Mouse (Mus musculus): ENCODE measurements around the gene Ptprt. TPM values are rescaled to one million over a fixed set of nuclear protein-coding genes. Genes with fewer than 3 reads are reported as not detected.
"Not testable (repeated sequence)": the region's sequence is repeated elsewhere in the genome, so short reads cannot be mapped to it uniquely, and the experiment has no call there.

Gene Ptprt
- polyA plus RNA-seq, 1 experiment = not detected

DNA sequence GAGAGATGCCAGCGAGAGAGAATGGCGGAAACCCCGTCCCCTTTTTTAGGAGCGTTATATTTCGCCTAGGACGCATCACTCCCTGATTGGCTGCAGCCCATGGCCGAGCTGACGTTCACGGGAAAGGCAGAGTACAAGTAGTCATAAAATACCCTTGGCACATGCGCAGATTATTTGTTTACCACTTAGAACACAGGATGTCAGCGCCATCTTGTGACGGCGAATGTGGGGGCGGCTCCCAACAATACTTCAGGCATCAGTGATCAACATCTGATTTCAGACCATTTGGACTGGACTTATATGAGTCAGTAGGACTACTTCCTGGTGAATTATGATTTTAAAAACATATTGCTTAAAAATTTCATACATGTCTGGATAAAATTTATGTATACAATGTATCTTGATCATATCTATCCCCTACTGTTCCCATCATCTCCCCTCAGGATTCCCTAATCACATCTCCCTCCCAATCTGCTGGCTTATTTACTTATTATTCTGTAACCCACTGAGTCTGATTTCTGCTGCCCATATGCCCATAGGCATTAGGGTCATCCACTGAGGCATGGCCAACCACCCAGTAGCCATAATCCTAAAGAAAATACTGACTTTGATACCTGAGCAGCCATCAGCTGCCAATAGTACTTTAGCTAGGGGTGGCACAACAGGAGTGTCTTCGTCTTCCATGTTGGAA is 1148.9 kb downstream of the Ptprt start:
- H3K4me1 ChIP-seq (ENCODE audit: control insufficient read depth, insufficient read depth, insufficient read length, low read length); H3K4me3 ChIP-seq (ENCODE audit: insufficient read depth, low read depth, low read length): not testable (repeated sequence)
- 0 out of 2 replicates have a peak overlapping the region, but pooled peaks have one; percentile 34 for H3K27ac ChIP-seq (replicated peaks; ENCODE audit: low read depth, low read length)

DNA sequence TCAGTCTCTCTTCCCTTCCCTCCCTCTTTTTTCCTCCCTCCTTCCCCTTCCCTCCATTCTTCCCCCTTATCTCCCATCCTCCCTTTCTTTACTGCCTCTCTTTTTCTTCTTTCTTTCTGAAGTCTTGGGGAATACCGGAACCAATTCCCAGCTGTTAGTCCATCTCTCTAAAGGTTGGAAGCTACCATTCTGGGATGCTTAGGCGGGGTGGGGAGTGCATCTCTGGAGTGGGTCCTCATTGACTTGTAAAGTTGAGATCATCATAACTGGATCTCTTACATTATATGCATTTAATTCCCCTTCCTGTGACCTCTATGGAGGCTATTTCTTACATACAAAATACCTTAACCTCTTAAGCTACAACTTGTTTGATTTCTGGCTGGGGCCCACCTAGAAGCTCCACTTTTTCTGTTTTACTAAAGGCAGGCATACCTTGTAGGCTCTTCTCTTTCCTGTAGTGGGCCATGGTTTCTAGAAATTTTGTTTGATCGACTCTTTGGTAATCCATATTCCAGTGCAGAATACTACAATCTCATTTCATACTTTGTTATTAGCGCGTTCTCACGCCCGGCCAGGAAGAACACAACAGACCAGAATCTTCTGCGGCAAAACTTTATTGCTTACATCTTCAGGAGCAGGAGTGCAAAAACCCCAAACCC is 1149.7 kb downstream of the Ptprt start:
- H3K27ac ChIP-seq (replicated peaks; ENCODE audit: low read depth, low read length) = peak overlapping the region; percentile 72

DNA sequence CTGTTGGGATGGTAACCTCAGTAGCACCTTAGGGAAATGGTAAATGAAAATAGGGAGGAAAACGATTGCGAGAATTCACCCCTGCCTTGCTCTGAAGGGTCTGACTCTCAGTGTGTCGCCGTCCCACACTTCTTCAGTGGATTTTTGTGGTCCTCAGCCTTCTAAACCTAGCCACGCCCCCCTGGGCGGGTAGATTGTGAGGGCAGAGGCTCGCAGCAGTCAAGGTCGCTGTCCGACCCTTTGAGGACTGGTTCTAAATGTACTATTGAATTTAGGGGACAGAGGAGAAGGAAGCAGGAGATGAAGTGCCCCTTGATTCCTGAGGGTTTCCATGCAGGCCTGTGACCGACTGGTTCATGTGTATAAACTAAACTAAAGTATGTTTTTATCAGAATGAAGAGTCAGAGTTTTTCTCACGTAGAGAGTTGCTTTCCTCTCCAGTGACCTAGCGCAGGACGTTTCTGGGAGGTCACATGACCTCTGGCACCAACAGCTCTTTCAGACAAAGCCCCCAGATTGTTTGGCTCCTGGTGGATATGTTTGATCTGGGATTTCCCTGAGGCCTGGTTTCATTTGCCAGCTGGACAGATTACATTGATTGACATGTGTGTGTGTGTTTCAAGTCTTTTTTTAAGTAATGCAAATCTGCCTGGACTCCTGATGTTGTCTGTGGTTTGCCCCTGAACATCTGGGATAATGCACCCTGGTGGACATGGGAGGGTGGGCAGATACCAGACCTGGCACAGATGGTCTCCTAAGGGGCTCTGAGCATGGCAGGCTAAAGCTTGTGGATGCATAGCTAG is 1161.6 kb downstream of the Ptprt start:
- Histone ChIP-seq H3K4me1 (ENCODE audit: control insufficient read depth, insufficient read depth, insufficient read length, low read length) (no peaks in the 10 kb centered on the region), H3K4me3 (ENCODE audit: insufficient read depth, low read depth, low read length) (no peak overlapping the region), H3K27ac (replicated peaks; ENCODE audit: low read depth, low read length) (no peak overlapping the region)

More for the DNA sequence above, 1149.7 kb downstream of the Ptprt start:
- no peaks in the 10 kb centered on the region for H3K4me1 ChIP-seq (ENCODE audit: control insufficient read depth, insufficient read depth, insufficient read length, low read length)
- peak overlapping the region; percentile 69 for H3K4me3 ChIP-seq (ENCODE audit: insufficient read depth, low read depth, low read length)

GRCm38 (mm10) chr2:161498449-161499096 is 1162.4 kb downstream of the Ptprt start:
- H3K4me1 ChIP-seq (ENCODE audit: control insufficient read depth, insufficient read depth, insufficient read length, low read length) = no peaks in the 10 kb centered on the region
- H3K4me3 ChIP-seq (ENCODE audit: insufficient read depth, low read depth, low read length) = no peak overlapping the region
- no peak overlapping the region for H3K27ac ChIP-seq (replicated peaks; ENCODE audit: low read depth, low read length)

DNA sequence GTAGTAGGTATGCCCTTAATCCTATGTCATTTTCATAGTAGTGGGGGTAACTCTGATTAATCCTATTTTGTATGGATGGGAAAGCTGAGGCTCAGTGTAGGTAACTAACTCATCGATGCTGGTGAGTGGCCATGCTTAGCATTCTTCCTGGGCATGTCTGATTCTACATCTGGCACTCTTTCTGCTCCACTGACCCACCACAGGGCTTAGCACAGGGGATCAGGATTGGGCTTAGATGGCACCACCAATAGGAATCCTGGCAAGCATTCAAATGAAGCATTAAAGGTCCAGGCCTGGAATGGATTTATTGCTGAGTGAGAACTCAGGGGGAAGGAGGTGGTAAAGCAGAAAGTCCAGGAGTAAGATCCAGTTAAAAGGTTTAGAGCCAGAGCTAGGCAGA is 1179.2 kb downstream of the Ptprt start:
- Histone ChIP-seq H3K4me3 (ENCODE audit: insufficient read depth, low read depth, low read length) (no peak overlapping the region), H3K4me1 (ENCODE audit: control insufficient read depth, insufficient read depth, insufficient read length, low read length) (no peaks in the 10 kb centered on the region), H3K27ac (replicated peaks; ENCODE audit: low read depth, low read length) (no peak overlapping the region)

GRCm38 (mm10) chr2:161480445-161480844 is 1180.5 kb downstream of the Ptprt start:
- Histone ChIP-seq H3K4me1 (ENCODE audit: control insufficient read depth, insufficient read depth, insufficient read length, low read length) (no peaks in the 10 kb centered on the region), H3K27ac (replicated peaks; ENCODE audit: low read depth, low read length) (no peak overlapping the region), H3K4me3 (ENCODE audit: insufficient read depth, low read depth, low read length) (no peak overlapping the region)

All from brown adipose tissue, adult 24 weeks (tissue).